Mouse (Mus musculus) adrenal gland, postnatal 10 days (tissue): ENCODE results near the gene Gskip. TPM values are rescaled to one million over a fixed set of nuclear protein-coding genes. Genes with fewer than 3 reads are reported as not detected.

Source experiments
- DNase-seq: peaks from one replicate; pipeline ENCODE4 v3.0.0; 2021; ENCODE audit warnings: mixed read lengths
- long read RNA-seq, 2 experiments: library from polyadenylated mRNA; stranded (forward); transcript quantifications; one replicate each; pipeline ENCODE4 v2.0.0; 2021
- total RNA-seq, 2 experiments: library from RNA; stranded (reverse); gene quantifications; 2 replicates each; pipeline ENCODE4 v1.2.3; 2021

Gene Gskip
- 10 to 100 TPM; 17.2 to 17.9 TPM for total RNA-seq
- long read RNA-seq, experiment 1, transcript Gskip-201 (3 exons, 2,720 nt): major isoform, 32 of 48 reads
- long read RNA-seq, experiment 1, transcript Gskip-202 (2 exons, 1,064 nt): minor isoform, 5 of 48 reads
- long read RNA-seq, experiment 1, partial matches to known transcripts: 9 of 48 reads
- long read RNA-seq, experiment 1, other reads (novel, unspliced or antisense): 2 of 48 reads
- long read RNA-seq, experiment 2, transcript Gskip-201 (3 exons, 2,720 nt): major isoform, 18 of 26 reads
- long read RNA-seq, experiment 2, transcript Gskip-202 (2 exons, 1,064 nt): minor isoform, 6 of 26 reads
- long read RNA-seq, experiment 2, partial matches to known transcripts: 1 of 26 reads
- long read RNA-seq, experiment 2, other reads (novel, unspliced or antisense): 1 of 26 reads

DNA sequence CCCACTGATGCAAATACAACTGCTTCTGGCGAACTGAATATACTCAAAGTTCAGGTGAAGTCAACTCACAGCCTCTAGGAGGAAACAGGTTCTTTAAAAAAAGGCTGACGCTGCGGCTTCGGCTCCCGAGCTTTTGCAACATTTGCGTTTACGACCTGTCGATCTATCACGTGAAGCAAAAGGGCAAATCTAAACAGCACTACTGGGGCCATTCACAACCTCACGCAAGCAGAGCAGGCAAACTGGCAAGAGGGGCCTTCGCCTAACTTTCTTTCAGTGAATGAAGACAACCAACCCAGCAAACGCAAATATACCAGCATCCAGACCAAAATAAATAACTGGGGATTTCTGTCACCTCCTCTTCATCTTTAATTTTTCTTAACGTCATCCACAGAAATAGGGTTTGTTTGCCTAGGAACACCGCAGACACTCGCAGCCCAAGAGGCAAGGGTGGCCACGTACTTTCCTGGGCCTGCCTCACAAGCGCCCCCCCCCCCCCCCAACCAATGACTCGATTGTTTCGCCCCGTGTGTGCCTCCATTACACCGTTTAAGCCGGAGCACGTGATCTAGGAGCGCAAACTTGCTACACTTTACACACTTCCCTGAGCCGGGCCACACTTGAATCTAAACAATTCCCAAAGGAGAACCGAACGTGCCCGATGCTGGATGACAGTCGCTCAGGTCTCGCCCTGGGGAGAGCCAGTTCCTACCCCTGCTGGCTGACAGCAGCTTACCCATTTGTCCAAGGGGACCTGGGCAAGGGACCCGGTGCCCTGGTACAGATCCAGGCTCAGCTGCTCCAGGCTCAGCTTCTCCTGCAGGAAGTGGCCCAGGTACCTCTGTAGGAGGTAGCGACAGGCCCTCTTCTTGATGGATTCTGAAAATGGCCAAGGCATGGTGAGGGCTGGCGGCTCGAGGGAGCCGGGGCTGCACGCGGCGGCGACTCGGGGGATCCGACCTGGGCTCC lies at the start of gene Gskip:
Gene Gskip, plus strand, starts transcription at position 897 of the 969 bp plus-strand sequence.
- peak; percentile 60 for DNase-seq

DNA sequence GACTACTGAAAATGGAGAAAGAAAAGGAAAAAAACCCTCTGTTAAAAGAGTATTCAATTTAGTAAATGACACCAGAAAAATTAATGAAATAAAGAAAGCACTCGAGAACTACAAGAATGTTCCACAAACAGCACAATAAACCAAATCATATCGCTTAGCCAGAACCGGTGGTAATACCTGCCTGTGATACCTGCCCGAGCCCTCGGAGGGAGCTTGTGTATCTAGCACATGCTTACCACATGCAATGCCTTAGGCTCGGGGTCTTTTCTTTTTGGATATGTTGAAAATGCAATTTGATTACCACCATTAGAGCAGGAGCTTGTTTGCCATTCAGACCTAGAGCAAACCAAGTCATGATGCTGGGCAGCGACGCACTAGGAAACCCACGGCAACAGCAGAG lies 48.1 kb upstream of the Gskip start:
- DNase-seq: no peak

DNA sequence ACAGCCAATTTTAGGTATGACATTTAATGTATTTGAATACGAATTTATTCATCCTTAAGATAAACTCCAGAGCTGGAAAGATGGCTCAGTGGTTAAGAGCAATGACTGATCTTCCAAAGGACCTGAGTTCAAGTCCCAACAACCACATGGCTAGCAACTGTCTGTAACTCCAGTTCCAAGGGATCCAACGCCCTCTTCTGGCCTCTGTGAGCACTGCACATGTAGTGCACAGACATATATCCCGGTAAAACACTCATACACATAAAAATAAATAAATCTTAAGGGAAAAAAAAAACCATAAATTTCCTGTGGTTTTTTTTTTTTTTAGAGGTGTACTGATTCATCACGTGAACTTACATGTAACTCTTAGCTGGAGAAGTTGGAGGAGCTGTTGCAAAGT lies 47.1 kb upstream of the Gskip start:
- no peak for DNase-seq

DNA sequence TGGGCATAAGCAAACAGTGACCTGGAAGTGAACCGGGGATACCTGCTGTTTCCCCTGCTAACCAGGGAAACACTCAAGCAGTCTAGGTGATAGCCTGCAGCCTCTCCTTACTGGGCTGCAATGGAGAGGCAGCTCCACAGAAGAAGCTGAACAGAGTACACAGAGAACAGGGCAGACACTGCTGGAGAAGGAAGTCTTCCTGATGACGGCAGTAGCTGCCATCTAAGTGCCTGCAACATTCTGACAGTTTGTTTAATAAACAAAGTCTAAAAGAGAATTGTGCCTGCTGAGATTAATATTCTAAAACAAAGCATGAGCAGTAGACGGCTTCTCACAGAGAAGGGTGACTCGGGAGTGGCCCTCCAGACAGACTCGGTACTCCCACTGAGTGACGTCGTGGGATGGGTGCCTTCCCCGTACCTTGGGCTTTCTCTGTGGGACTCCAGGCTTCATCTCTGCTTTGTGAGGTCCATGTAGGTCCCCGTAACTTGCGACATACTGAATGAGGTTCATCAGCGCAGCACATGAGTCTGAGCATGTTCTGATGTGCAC lies 41.8 kb upstream of the Gskip start:
- no peak for DNase-seq

DNA sequence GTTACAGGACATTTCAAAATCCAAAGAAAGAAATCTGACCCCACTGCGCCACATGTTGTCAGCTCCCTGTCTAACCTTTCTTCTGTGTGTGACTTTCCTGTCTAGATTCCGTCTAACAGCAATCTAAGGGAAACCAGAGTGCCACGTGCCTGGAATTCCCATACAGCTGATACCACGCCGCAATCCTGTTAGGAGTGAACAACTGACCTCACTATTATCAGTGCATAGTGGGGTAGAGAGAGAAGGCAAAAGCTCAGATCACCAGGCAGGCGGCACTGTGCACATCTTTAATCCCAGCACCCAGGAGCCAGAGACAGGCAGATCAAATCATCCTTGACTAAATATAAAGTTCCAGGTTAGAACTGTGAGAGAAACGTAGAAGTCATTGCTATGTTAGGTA lies 28.8 kb upstream of the Gskip start:
- no peak for DNase-seq

DNA sequence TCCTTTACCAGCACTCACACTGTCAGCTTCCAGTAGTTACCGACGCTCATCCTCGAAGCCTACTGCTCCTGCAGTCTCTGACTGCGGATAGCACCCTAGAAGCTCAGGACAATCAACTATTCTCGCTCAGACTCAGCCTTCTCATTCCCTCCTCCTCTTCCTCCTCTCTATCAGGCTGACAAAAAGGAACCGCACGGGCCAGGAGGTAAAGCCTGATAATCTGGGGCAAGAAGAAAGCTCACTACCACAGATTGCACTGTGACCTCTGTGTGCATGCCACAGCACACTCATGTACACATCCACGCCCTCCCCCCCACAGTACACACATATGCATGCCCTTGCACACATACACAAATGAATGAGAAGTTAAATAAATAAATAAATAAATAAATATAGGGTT lies 8.4 kb upstream of the Gskip start:
- DNase-seq: no peak

DNA sequence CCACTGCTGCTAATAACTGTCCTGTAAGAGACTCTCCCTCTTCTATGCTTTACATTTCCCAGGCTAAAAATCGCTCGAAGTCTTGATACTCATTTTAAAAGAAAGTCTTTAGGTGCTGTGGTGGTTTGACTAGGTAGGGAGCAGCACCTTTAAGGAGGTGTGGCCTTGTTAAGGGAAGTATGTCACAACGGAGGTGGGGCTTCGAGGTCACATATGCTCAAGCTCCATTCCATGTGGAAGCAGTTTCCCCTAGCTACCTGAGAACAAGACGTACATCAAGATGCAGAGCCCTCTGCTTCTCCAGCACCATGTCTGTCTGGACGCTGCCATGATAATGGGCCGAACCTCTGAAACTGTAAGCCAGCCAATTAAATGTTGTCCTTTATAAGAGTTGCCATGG lies 6.4 kb upstream of the Gskip start:
- no peak for DNase-seq

DNA sequence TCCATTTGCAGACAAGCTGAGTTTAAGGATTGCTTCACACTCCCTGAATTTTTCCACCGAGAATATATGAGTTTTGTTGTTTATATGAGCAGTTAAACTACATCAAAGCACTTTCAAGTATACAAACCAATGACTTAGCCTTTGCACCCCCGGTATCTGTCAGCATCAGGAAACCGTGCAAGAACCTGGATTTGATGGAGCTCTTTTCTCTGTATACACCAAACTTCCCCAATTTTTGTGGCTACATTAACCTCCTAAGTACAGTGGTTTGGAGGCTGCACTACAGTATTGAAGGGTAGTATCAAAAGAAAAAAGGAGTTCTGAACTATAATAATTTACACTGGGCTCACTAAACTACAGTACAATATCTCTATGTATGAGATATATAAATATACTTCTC lies 5.9 kb upstream of the Gskip start:
- DNase-seq: no peak

DNA sequence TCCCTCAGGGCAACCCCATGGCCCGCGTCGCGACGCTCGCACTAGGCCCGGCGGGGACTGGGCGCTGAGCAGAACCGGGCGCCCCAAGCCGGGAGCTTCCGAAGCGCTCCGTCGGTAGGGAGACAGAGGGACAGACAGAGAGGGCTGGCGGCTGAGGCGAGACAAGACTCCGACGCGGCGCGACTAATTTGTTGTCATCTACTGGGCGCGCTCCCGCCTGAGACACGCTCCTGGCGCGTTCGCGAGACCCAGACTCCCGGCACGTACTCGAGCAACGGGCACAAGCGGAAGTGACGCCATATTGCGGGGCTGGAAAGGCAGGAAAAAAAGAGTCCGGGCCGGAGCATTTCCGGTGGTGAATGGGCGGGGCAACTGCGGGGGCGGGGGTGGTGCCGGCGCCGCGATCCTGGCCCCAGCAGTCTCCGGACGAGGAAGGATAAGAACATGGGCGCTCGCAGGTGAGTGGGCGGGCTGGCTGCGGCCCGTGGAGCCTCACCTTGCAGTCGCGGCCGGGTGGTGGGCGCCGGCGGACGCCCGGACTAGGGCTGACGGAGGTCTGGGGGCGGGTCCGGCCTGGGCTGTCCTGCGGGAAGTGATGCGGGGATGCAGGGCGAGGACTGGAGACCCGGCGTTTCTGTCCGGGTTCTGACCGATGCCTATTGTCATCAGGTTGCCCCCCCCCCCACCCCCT lies 517 bp downstream of the Gskip start, which contains the start of gene Atg2b:
Gene Atg2b, minus strand, starts transcription at position 211 of the 691 bp plus-strand sequence.
- peak; percentile 97 for DNase-seq

DNA sequence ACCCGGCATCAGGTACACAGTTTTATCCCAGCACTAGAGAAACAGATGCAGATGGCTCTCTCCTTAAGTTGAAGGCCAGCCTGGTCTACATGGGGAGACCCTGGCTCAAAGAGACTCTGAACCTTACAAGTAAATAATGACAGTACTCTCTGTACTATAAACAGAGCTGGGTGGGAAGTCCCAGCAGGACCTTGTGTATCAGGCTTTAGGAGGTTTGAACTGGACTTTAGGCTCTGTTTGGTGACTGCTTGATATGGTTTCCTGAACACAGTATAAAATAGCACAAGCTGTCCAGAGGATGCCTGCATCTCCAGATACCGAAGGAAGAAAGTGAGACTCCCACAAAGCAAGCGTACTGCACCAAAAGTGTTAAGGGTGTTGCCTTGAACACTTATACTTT lies 2.2 kb downstream of the Gskip start:
- no peak for DNase-seq

DNA sequence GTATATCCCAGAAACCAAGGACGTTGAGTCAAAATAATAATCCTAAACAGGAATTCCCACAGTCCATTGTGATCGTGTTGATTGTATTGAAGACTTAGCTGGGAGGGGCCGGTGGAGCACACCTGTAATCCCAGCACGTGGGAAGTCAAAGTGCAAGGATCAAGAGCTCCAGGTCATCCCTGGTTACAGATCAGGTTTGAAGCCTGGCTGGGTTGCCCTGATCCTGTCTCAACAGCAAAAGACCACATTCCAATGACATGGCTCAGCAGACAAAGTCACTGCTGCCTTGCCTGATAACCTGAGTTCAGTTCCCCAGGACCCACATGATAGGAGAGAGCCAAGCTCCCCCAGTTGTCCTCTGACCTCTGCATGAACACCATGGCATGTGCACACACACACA lies 2.8 kb downstream of the Gskip start:
- no peak for DNase-seq

DNA sequence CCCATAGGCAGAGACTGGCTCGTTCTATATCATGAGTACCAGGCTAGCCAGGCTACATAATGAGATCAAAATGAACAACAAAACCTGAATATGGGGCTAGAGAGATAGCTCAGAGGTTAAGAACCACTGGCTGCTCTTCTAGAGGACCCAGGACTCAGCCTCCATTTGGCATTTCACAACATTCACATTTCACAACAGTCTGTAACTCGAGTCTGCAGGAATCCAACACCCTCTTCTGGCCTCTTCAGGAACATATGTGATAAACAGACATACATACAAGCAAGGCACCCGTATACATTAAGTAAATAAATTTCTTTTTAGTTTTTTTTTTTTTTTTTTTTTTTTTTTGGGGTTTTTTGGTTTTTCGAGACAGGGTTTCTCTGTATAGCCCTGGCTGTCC lies 3.9 kb downstream of the Gskip start:
- DNase-seq: no peak

DNA sequence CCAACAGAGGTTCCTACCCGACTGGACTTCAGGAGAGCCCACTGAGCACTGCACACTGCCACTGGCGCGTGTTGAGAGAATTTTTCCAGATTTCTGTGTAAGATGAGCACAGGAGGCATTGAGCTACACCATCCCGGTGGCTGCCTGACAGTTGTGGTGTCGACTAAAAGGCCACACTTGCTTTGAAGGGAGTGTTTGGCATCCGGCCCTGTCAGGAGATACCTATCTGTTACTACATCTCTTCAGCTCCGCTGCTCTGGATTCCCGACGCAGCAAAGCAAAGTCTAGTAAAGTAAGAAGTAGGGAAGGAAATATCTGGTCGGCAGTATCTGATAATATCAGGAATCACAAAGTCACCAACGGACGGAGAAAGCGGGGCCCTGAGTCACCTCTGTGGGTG lies 4.8 kb downstream of the Gskip start:
- no peak for DNase-seq

DNA sequence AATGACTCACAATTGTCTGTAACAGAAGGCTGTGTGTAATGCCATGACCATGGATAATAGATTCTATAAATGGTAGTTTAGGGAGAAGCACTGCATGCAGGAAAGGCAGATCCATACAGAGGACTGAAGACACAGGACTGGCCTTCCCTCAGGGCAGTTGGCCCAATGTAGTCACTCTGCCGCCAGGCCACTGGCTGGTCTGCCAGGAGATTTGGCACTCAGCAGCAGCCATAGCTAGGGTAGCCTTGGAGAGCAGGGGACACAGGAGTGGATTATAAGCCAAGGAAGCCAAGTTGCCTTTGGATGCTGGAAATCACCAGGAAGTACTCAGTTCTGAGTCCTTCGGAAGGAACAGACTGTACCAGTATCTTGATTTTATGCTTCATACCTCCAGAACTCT lies 9.4 kb downstream of the Gskip start:
- DNase-seq: peak; percentile 55

DNA sequence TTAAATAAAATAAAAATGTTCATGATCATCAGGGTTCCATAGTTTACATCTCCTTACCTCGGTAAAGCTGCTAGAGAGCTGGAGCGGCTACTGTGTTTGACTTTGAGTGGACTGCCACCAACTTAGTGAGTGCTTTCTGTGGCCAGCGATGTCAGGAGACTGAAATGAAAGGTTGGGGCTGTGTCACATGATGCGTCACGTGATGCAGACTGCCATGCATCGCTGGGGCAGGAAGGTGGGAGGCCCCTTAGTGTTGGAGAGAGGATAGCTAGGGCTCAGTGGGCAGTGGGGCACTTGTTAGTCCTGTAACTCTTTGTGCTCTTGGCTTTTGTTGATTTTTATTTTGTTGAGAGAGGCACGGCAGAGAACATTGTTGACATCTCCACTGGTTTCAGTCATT lies 11.2 kb downstream of the Gskip start:
- no peak for DNase-seq

DNA sequence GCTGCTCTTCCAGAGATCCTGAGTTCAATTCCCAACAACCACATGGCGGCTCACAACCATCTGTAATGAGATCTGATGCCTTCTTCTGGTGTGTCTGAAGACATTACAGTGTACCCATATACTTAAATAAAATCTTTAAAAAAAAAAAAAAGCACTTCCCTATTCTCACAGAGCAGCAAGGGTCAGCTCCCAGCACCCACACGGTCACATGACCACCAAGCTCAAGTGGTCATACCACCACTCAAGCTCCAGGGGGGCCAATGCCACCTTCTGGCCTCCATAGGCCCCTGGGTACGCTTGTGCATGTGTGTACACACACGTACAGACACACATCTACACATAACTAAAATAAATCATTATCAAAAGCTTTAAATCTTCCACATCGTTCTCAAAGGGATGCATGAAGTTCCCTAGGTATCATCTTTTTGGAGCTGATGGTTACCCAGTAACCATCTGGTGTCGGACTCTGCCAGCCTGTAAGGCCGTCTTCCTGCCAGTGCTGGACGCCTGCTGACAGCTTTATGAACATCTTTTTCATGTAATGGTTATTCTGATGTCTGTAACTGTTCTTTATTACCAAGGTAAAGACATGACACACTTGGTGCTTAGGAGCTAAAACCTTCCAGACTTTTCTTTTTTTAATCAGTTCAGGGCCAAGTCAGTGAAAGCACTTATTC lies 12.6 kb downstream of the Gskip start:
- DNase-seq: no peak

DNA sequence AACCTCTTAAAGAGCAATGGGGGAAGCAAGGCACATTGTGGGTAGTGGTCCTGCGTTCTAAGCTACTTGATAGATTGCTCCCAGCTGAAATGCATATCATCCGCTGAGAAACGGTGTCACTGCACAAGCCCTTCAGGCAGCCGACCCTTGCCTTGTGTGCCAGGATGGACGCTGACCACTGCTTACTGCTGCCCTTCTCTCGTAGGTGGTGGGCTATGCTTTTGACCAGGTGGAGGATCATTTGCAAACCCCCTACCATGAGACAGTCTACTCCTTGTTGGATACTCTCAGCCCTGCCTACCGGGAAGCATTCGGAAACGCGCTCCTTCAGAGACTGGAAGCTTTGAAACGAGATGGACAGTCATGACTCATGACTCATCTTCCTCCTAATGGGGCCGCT lies 15.8 kb downstream of the Gskip start:
- no peak for DNase-seq

DNA sequence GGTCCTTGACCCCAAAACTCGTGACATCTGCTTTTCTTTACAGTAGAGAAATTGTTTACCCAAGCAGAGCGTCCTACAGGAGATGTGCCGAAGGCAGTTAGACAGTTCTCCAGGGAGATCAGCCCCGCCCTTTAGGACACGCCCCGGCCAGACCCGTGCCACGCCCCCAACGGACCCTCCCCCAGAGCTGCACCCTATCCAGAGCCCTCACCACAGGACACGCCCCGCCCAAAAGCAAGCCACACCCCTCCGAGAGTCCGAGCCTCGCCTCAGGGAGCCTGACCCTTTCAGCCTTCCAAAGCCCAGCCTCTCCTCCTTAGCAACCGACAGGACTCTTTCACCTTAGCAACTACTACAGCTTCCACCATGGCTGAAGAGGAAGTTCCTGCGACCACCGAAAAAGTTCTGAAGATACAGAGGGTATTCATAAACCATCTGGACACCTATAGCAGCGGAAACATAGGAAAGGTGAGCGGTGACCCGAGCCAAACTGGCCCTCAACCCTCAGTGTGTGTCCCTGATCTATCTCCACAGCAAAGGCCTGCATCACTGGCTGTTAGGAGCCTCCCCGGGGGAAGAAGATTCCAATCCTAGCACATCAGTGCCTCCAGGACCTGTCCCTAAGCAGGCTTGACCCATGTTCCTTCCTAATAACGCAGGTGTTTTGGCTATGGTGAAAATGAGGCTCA lies 21.3 kb downstream of the Gskip start, which contains the start of gene Ak7:
Gene Ak7, plus strand, starts transcription at position 178 of the 689 bp plus-strand sequence.
- peak; percentile 87 for DNase-seq

DNA sequence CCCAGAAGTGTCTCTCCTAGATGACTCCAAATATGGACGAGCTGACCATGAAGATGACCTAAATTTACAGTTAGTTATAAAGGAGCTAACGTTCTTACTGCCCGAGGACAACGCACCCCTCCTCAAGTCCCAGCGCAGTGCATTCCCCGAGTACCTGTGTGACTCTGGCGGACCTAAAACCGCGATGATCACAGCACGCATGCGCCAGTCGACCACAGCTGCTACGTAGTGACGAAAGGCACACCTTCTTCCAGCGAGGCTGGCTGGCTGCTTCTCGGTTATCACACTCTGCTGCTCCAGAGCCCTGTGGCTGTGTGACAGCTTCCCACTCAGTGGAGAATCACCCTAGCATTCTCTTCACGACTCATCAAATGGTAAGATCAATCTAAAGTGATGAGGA lies 34.0 kb downstream of the Gskip start:
- DNase-seq: peak; percentile 40

DNA sequence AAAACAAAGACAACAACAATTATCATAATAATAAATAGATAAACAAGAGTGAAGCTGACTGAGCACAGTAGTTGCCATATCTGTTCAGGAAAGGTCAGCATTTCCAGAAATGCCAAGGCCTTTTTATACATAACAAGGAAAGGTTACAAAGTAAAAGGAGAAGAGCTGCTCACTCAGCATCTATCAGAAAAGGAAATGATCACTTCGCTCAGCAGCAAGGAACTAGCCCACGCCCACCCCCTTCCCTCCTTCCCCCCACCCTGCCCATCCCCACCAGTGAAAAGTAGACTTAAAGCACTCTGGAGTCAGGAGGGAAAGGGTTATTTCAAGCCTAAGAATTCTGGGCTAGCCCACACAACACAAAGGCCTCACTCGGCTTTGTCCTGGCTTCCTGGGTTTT lies 35.6 kb downstream of the Gskip start:
- DNase-seq: no peak
